Mouse (Mus musculus) CH12.LX (cell line): ENCODE measurements around the gene Smug1. TPM values are rescaled to one million over a fixed set of nuclear protein-coding genes. Genes with fewer than 3 reads are reported as not detected.

ENCODE experiments used
- DNase-seq: peaks from one replicate; pipeline ENCODE4 v3.0.0-alpha.2; 2013; ENCODE audit errors: extremely low read depth
- H3K27ac ChIP-seq: 2 replicates; pipeline ENCODE4 v1.5.1; 2012; ENCODE audit warnings: low read depth, mild to moderate bottlenecking, control low read depth, moderate library complexity; ENCODE audit not compliant: insufficient read depth
- H3K27me3 ChIP-seq: replicated peaks from 2 replicates; pipeline ENCODE3; 2012; ENCODE audit warnings: inconsistent platforms
- H3K36me3 ChIP-seq, 2 experiments: replicated peaks in 1 of 2; 2 replicates each; pipeline versions ENCODE3 to v1.6.1; 2012; ENCODE audit warnings: inconsistent platforms in 1 of 2, low read length in 1 of 2, mild to moderate bottlenecking in 1 of 2, mixed read lengths in 1 of 2, moderate library complexity in 1 of 2; ENCODE audit not compliant: control insufficient read depth in 1 of 2, insufficient read depth in 1 of 2
- H3K4me1 ChIP-seq, 2 experiments: 2 replicates each; pipeline ENCODE4 v1.6.1; 2012; ENCODE audit warnings: inconsistent platforms in 1 of 2, moderate library complexity in 1 of 2; ENCODE audit not compliant: insufficient read depth in 2 of 2, control insufficient read depth in 1 of 2
- H3K4me2 ChIP-seq: 2 replicates; pipeline ENCODE4 v1.6.1; 2012; ENCODE audit warnings: low read depth, mild to moderate bottlenecking, control low read depth; ENCODE audit not compliant: poor library complexity, insufficient read depth, severe bottlenecking
- H3K4me3 ChIP-seq, 3 experiments: fragments of 150-350 bp in 1 of 3; sonication (generic) in 1 of 3; replicated peaks in 1 of 3; 2 replicates each; pipeline versions ENCODE3 to v1.5.1; 2011 to 2012; ENCODE audit warnings: low read depth in 2 of 3, low read length in 2 of 3, mild to moderate bottlenecking in 2 of 3, moderate library complexity in 2 of 3, control low read depth in 1 of 3, improper control_type of control experiment in 1 of 3, inconsistent platforms in 1 of 3, mixed read lengths in 1 of 3; ENCODE audit not compliant: poor library complexity in 1 of 3
- H3K79me2 ChIP-seq: replicated peaks from 2 replicates; pipeline ENCODE4 v1.6.1; 2012; ENCODE audit warnings: mild to moderate bottlenecking, moderate library complexity; ENCODE audit not compliant: control insufficient read depth, poor library complexity, insufficient read depth, severe bottlenecking; ENCODE audit errors: extremely low read depth
- H3K9ac ChIP-seq: 2 replicates; pipeline ENCODE4 v1.6.1; 2012; ENCODE audit warnings: low read depth, mild to moderate bottlenecking, control low read depth, moderate library complexity; ENCODE audit not compliant: insufficient read depth
- H3K9me3 ChIP-seq: replicated peaks from 2 replicates; pipeline ENCODE3; 2012; ENCODE audit warnings: low read length, inconsistent platforms, mixed read lengths
- BHLHE40 ChIP-seq: IDR thresholded peaks from 2 replicates; pipeline ENCODE4 v1.6.1; 2011; ENCODE audit warnings: mild to moderate bottlenecking, low read depth, low read length, improper control_type of control experiment
- CHD2 ChIP-seq: IDR thresholded peaks from 2 replicates; pipeline ENCODE4 v1.6.1; 2011; ENCODE audit warnings: low read length, improper control_type of control experiment
- E2F4 ChIP-seq: IDR thresholded peaks from 2 replicates; pipeline ENCODE4 v1.6.1; 2011; ENCODE audit warnings: low read depth, low read length, improper control_type of control experiment; ENCODE audit not compliant: insufficient replicate concordance
- ETS1 ChIP-seq: conservative IDR thresholded peaks from 2 replicates; pipeline ENCODE4 v1.6.1; 2012; ENCODE audit warnings: low read depth, mild to moderate bottlenecking, inconsistent platforms, low read length, improper control_type of control experiment, moderate library complexity
- GABPA ChIP-seq: IDR thresholded peaks from 2 replicates; pipeline ENCODE4 v1.6.1; 2012; ENCODE audit warnings: low read depth, low read length, improper control_type of control experiment, inconsistent platforms; ENCODE audit not compliant: insufficient replicate concordance
- IRF4 ChIP-seq: IDR thresholded peaks from 2 replicates; pipeline ENCODE4 v1.6.1; 2014; ENCODE audit warnings: low read depth, mild to moderate bottlenecking, inconsistent platforms, low read length, improper control_type of control experiment
- JUND ChIP-seq: conservative IDR thresholded peaks from 2 replicates; pipeline ENCODE4 v1.6.1; 2011; ENCODE audit warnings: low read depth, low read length, improper control_type of control experiment
- MAFK ChIP-seq: IDR thresholded peaks from 2 replicates; pipeline ENCODE4 v1.6.1; 2011; ENCODE audit warnings: low read length, improper control_type of control experiment; ENCODE audit not compliant: insufficient replicate concordance
- MAX ChIP-seq: IDR thresholded peaks from 2 replicates; pipeline ENCODE4 v1.6.1; 2011; ENCODE audit warnings: low read length, improper control_type of control experiment
- MAZ ChIP-seq: IDR thresholded peaks from 2 replicates; pipeline ENCODE4 v1.6.1; 2012; ENCODE audit warnings: low read depth, mild to moderate bottlenecking, inconsistent platforms, low read length, improper control_type of control experiment, moderate library complexity
- MYC ChIP-seq: IDR thresholded peaks from 2 replicates; pipeline ENCODE4 v1.6.1; 2011; ENCODE audit warnings: low read depth, mild to moderate bottlenecking, improper control_type of control experiment, low read length
- NELFE ChIP-seq: IDR thresholded peaks from 2 replicates; pipeline ENCODE4 v1.6.1; 2011; ENCODE audit warnings: low read depth, low read length, improper control_type of control experiment
- PAX5 ChIP-seq: IDR thresholded peaks from 2 replicates; pipeline ENCODE4 v1.6.1; 2012; ENCODE audit warnings: low read length, inconsistent platforms, mixed read lengths
- POLR2A ChIP-seq: IDR thresholded peaks from 2 replicates; pipeline ENCODE4 v1.6.1; 2011; ENCODE audit warnings: low read depth, mild to moderate bottlenecking, improper control_type of control experiment, low read length
- POLR2AphosphoS2 ChIP-seq: IDR thresholded peaks from 2 replicates; pipeline ENCODE4 v1.6.1; 2011; ENCODE audit warnings: low read depth, low read length, improper control_type of control experiment
- RAD21 ChIP-seq: IDR thresholded peaks from 2 replicates; pipeline ENCODE4 v1.6.1; 2011; ENCODE audit warnings: low read depth, mild to moderate bottlenecking, low read length, improper control_type of control experiment, moderate library complexity
- SMC3 ChIP-seq: IDR thresholded peaks from 2 replicates; pipeline ENCODE4 v1.6.1; 2011; ENCODE audit warnings: low read depth, low read length, improper control_type of control experiment
- TCF12 ChIP-seq: IDR thresholded peaks from 2 replicates; pipeline ENCODE4 v1.6.1; 2014; ENCODE audit warnings: low read depth, mild to moderate bottlenecking, inconsistent platforms, low read length, improper control_type of control experiment
- USF2 ChIP-seq: conservative IDR thresholded peaks from 2 replicates; pipeline ENCODE4 v1.6.1; 2011; ENCODE audit warnings: low read depth, low read length, improper control_type of control experiment
- ZC3H11A ChIP-seq: IDR thresholded peaks from 2 replicates; pipeline ENCODE4 v1.6.1; 2012; ENCODE audit warnings: low read depth, mild to moderate bottlenecking, inconsistent platforms, low read length, improper control_type of control experiment
- ZKSCAN1 ChIP-seq: IDR thresholded peaks from 2 replicates; pipeline ENCODE4 v1.6.1; 2012; ENCODE audit warnings: low read depth, inconsistent platforms, low read length, improper control_type of control experiment, borderline replicate concordance
- dilution Hi-C: fragments of 300-500 bp; cut with MboI; formaldehyde crosslinking; loops from 2 replicates; pipeline ENCODE4 v1.14.3; 2020; ENCODE audit warnings: low sequenced_read_pairs; ENCODE audit not compliant: extremely low pct_unique_long_range_greater_than_20kb, extremely low pct_ligation_motif_present
- in situ Hi-C: fragments of 300-500 bp; cut with MboI; formaldehyde crosslinking; loops from 3 replicates; pipeline ENCODE4 v1.14.3; 2019; ENCODE audit warnings: low sequenced_read_pairs, low pct_ligation_motif_present, low pct_unique_long_range_greater_than_20kb, mixed read lengths
- polyA plus RNA-seq: library from polyadenylated mRNA; unstranded; fragments of >175 nt; gene quantifications from 2 replicates; pipeline ENCODE4 v1.2.1, GENCODE M21; 2012; ENCODE audit warnings: low read depth; ENCODE audit not compliant: insufficient read length
- total RNA-seq, 2 experiments: library from RNA; depleted of rRNA; stranded (reverse); fragments of 300-350 nt in 1 of 2; fragments of >200 nt in 1 of 2; gene quantifications; 2 replicates each; pipeline ENCODE4 v1.2.3; 2012 to 2014

Smug1 gene
- total and polyA plus RNA-seq, 3 experiments = 6.1 to 9.8 (median 7.8) TPM

DNA sequence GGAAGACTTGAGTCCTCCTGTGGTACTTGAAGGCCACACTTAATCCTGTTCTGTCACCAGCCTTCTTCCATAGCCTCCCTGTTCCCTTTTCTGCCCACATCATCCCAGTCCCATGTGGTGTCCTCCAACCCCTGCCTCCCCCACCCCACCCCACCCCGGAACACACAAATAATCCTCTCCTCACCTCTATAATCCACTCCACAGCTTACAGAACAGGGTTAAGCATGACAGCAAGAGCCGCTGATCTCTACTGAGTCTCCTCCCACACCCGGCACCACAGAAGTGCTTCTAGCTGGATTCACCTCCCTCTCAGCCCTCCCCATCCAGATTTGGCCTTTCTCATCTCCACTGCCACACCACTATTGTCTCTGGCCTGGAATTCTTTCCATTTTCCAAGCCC is 894 bp upstream of the Smug1 start:
- DNase-seq = no peak
- Histone ChIP-seq H3K4me3 (no peak overlapping the region), H3K27ac (no peak overlapping the region), H3K4me1 (peaks cover 2 to 49% of the 10 kb centered on the region in 2 experiments; a peak in 3 of 4 replicates), H3K27me3 (peaks cover 71% of the 10 kb centered on the region), H3K9me3 (peaks cover 6% of the 10 kb centered on the region), H3K9ac (no peak overlapping the region), H3K36me3 (no peaks in the 10 kb centered on the region), H3K4me2 (no peak overlapping the region), H3K79me2 (0 out of 2 replicates have a peak, but pooled peaks cover under 1% of the 10 kb centered on the region)
- TF ChIP-seq TCF12 = no peak
- no peak for TF ChIP-seq MAX
- TF ChIP-seq IRF4 = no peak
- dilution Hi-C loops (no loop called here), in situ Hi-C loops (loop anchor here (25.0 kb wide), 1 partner anchor 430 kb away; no protein-coding TSS in a partner anchor)

DNA sequence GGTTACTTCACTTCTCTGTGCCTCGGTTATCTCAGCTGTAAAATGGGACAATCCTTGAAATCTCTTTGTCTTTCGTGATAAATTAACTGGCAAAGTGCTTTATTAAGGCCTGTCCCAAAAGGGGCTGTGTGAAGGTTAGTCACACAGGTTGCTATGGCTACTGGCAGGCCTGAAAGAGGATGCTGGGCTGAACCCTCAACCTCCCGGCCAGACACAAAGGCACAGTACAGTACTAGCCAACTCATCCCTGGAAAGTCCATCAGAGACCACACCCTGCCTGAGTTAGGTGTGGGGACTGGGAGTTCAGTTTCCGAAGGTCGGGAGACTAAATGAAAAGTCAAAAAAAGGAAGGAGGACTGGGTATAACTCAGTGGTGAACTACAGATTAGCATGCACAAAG is 968 bp downstream of the Smug1 start:
- in situ Hi-C loops = loop anchor here (25.0 kb wide), 1 partner anchor 429 kb away; no protein-coding TSS in a partner anchor
- H3K9me3 ChIP-seq = peaks cover 6% of the 10 kb centered on the region
- no peak for TF ChIP-seq MAZ
- no peak for TF ChIP-seq POLR2AphosphoS2
- TF ChIP-seq ZKSCAN1 = no peak
- TF ChIP-seq JUND = no peak
- TF ChIP-seq MYC = no peak
- no peak for TF ChIP-seq SMC3
- TF ChIP-seq MAFK = no peak
- TF ChIP-seq GABPA = no peak
- TF ChIP-seq POLR2A = no peak
- no peak for TF ChIP-seq IRF4
- TF ChIP-seq PAX5 = no peak
- no peak for TF ChIP-seq RAD21
- no peak for TF ChIP-seq USF2
- no peak for TF ChIP-seq CHD2
- TF ChIP-seq ETS1 = no peak
- TF ChIP-seq ZC3H11A = no peak
- no peak for TF ChIP-seq E2F4
- TF ChIP-seq NELFE = no peak
- TF ChIP-seq BHLHE40 = no peak
- TF ChIP-seq, all 38 proteins: peak for 0
- dilution Hi-C loops = no loop called here
- no peak overlapping the region for H3K4me2 ChIP-seq
- H3K27me3 ChIP-seq = peaks cover 52% of the 10 kb centered on the region
- DNase-seq = no peak
- peaks cover 0 to 10% of the 10 kb centered on the region in 2 experiments for H3K36me3 ChIP-seq
- peaks cover 9% of the 10 kb centered on the region; the same call in 1 of the 2 replicates for H3K79me2 ChIP-seq
- H3K9ac ChIP-seq = no peak overlapping the region
- no peak overlapping the region for H3K4me3 ChIP-seq
- peaks cover 2 to 62% of the 10 kb centered on the region in 2 experiments; a peak in 3 of 4 replicates for H3K4me1 ChIP-seq
- H3K27ac ChIP-seq = no peak overlapping the region
